Mouse (Mus musculus) testis, adult 10 weeks (tissue): Measurements from ENCODE around the gene Nipal4. TPM values are rescaled to one million over a fixed set of nuclear protein-coding genes. Genes with fewer than 3 reads are reported as not detected.

Source experiments
- polyA plus RNA-seq: library from polyadenylated mRNA; stranded (reverse); fragments of 350-450 nt; fragmentation: Illumina TruSeq; extraction: RNeasy Lipid Tissue Mini Kit (QIAGEN cat#74804); gene quantifications from one replicate; pipeline ENCODE4 v1.2.3, GENCODE M21; 2014; ENCODE audit warnings: low read depth, low replicate concordance

The Nipal4 gene
- polyA plus RNA-seq = not detected

GRCm38 (mm10) chr11:46165866-46166585 lies at the start of gene Nipal4:
Gene Nipal4, minus strand, starts transcription at chr11:46166508.

Other genes with a start within 250 kb of the Nipal4 start
- 0.74 TPM for gene Lsm11, start 221.6 kb downstream of the Nipal4 start, polyA plus RNA-seq
- 14.9 TPM for gene Thg1l, start 211.0 kb downstream of the Nipal4 start, polyA plus RNA-seq
- gene Sox30, start 186.2 kb downstream of the Nipal4 start, polyA plus RNA-seq = 89.5 TPM
- gene Gm12166, start 114.2 kb downstream of the Nipal4 start, polyA plus RNA-seq = 0.57 TPM
- 0.53 TPM for gene Adam19, start 110.5 kb downstream of the Nipal4 start, polyA plus RNA-seq
- gene Fndc9, start 69.0 kb upstream of the Nipal4 start, polyA plus RNA-seq = 0.88 TPM
- gene Cyfip2, start 146.4 kb upstream of the Nipal4 start, polyA plus RNA-seq = 1.2 TPM
- gene Itk, start 223.0 kb upstream of the Nipal4 start, polyA plus RNA-seq = not detected
- gene Fam71b, start 230.1 kb upstream of the Nipal4 start, polyA plus RNA-seq = 104 TPM